Mouse (Mus musculus) cortical plate, adult 2 months (tissue): ENCODE measurements around the gene Atxn7l3.

Experiments
- CTCF ChIP-seq: fragments of 200-500 bp; IDR thresholded peaks from 2 replicates; pipeline ENCODE4 v1.5.1; 2011; ENCODE audit warnings: mild to moderate bottlenecking, control low read depth, low read length; ENCODE audit not compliant: insufficient read depth; ENCODE audit errors: extremely low read depth
- POLR2A ChIP-seq: fragments of 200-500 bp; IDR thresholded peaks from 2 replicates; pipeline ENCODE4 v1.6.1; 2011; ENCODE audit warnings: mild to moderate bottlenecking, low read length, control low read depth; ENCODE audit not compliant: insufficient read depth; ENCODE audit errors: extremely low read depth

DNA sequence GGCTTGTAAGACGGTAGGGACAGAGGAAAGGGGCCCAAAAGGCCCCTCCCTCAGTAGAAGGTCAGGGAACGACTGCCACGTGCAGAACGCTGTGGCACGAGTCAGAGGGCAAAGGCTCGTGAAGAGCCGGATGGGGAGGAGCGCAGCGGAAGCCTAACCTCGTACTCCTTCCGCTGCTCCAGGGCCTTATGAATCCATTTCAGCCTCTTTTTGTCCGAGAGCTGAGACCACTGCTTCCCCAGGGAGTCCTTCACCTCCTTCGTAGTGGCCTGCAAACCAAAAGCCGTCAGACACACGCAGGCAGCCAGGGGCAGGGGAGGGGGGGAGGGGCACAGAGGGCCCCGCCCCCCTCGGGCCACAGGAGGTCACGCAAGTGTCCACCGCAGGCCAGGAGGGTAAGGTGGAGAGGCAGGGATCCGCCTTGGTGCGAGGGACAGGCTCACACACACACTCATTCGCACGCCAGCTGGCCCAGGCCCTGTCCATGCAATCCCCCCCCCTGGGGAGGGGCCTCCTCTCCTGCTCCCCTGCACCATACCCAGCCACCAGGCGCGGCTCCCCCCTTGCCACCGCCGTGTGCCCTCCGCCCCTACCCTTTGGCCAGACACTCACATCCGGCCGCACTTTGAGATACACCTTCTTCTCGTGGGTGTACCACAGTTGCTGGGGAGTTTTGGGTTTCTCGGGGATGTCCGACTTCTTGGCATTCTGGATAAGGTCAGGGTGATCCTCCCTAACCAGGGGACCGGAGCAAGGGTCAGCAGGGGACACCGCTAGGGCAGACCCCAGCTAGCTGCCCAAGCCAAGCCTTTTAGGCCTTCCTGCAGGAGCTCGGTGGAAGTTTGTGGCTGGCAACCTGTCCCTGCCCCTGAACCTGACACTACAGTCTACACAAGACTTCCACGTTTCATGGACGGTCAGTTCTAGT is 14.6 kb upstream of the Atxn7l3 start:
- TF ChIP-seq POLR2A (no peak), CTCF (no peak)
